Mouse (Mus musculus): ENCODE measurements around the gene Anp32e. TPM values are rescaled to one million over a fixed set of nuclear protein-coding genes. Genes with fewer than 3 reads are reported as not detected.
"Not testable (repeated sequence)": the region's sequence is repeated elsewhere in the genome, so short reads cannot be mapped to it uniquely, and the experiment has no call there.

Anp32e gene
- polyA plus RNA-seq, 1 experiment from 2014 or later: 405 TPM

GRCm38 (mm10) chr3:95905940-95906492 is 23.0 kb upstream of the Anp32e start:
- Histone ChIP-seq H3K36me3 (replicated peaks) (no peaks in the 10 kb centered on the region), H3K4me3 (replicated peaks) (peak overlapping the region; percentile 36), H3K9me3 (no peaks in the 10 kb centered on the region), H3K27ac (no peak overlapping the region), H3K9ac (peak overlapping the region; percentile 53; the same call in 1 of the 2 replicates), H3K27me3 (peaks cover 10% of the 10 kb centered on the region; the same call in 1 of the 2 replicates), H3K4me1 (peaks cover 43% of the 10 kb centered on the region), H3K4me2 (peak overlapping the region; percentile 77)
- ATAC-seq (ENCODE audit: low FRiP score): peak; percentile 32; the same call in 1 of the 2 replicates
- WGBS: under 1% methylated on average over 12 of the region's 12 CpGs

GRCm38 (mm10) chr3:95906860-95907259 is 22.2 kb upstream of the Anp32e start:
- ATAC-seq (ENCODE audit: low FRiP score): no peak
- Histone ChIP-seq H3K27me3 (peaks cover 10% of the 10 kb centered on the region; the same call in 1 of the 2 replicates), H3K9ac (peak overlapping the region; percentile 38; the same call in 1 of the 2 replicates), H3K4me2 (peak overlapping the region; percentile 77), H3K4me1 (peaks cover 43% of the 10 kb centered on the region), H3K9me3 (no peaks in the 10 kb centered on the region), H3K4me3 (replicated peaks) (peak overlapping the region; percentile 23; the same call in 1 of the 2 replicates), H3K36me3 (replicated peaks) (no peaks in the 10 kb centered on the region), H3K27ac (no peak overlapping the region)
- WGBS: 1% methylated on average over 12 of the region's 12 CpGs

- Histone ChIP-seq H3K36me3 (replicated peaks) (no peaks in the 10 kb centered on the region), H3K9ac (no peak overlapping the region), H3K4me1 (peaks cover 39% of the 10 kb centered on the region), H3K9me3 (no peaks in the 10 kb centered on the region), H3K4me3 (replicated peaks) (no peak overlapping the region), H3K27me3 (peaks cover 10% of the 10 kb centered on the region; the same call in 1 of the 2 replicates), H3K27ac (no peak overlapping the region), H3K4me2 (no peak overlapping the region)
- no peak for ATAC-seq (ENCODE audit: low FRiP score)
- WGBS: 46% methylated on average over 4 of the region's 4 CpGs
Observed at GRCm38 (mm10) chr3:95907613-95908012, 21.4 kb upstream of the Anp32e start.

GRCm38 (mm10) chr3:95914706-95915105 is 14.3 kb upstream of the Anp32e start:
- WGBS: 95% methylated on average over 4 of the region's 4 CpGs
- Histone ChIP-seq H3K9ac (no peak overlapping the region), H3K4me2 (no peak overlapping the region), H3K36me3 (replicated peaks) (no peaks in the 10 kb centered on the region), H3K4me1 (no peaks in the 10 kb centered on the region), H3K27me3 (no peaks in the 10 kb centered on the region), H3K27ac (no peak overlapping the region), H3K9me3 (no peaks in the 10 kb centered on the region), H3K4me3 (replicated peaks) (no peak overlapping the region)
- no peak for ATAC-seq (ENCODE audit: low FRiP score)

- no peak overlapping the region for H3K27ac ChIP-seq
- H3K9ac ChIP-seq: no peak overlapping the region
- 78% methylated on average over 7 of the region's 7 CpGs for WGBS
- H3K4me3 ChIP-seq (replicated peaks): no peak overlapping the region
- H3K36me3 ChIP-seq (replicated peaks): no peaks in the 10 kb centered on the region
- H3K9me3 ChIP-seq: no peaks in the 10 kb centered on the region
- no peaks in the 10 kb centered on the region for H3K27me3 ChIP-seq
- no peaks in the 10 kb centered on the region for H3K4me1 ChIP-seq
- H3K4me2 ChIP-seq: no peak overlapping the region
- ATAC-seq (ENCODE audit: low FRiP score): no peak
Observed at GRCm38 (mm10) chr3:95916760-95917159, 12.3 kb upstream of the Anp32e start.

- H3K9me3 ChIP-seq; H3K4me3 ChIP-seq (replicated peaks); H3K27me3 ChIP-seq; H3K4me2 ChIP-seq; H3K9ac ChIP-seq; H3K27ac ChIP-seq; H3K4me1 ChIP-seq; ATAC-seq (ENCODE audit: low FRiP score); H3K36me3 ChIP-seq (replicated peaks): not testable (repeated sequence)
- 56% methylated on average over 2 of the region's 2 CpGs for WGBS
Observed at GRCm38 (mm10) chr3:95920532-95920931, 8.5 kb upstream of the Anp32e start.

- not testable (repeated sequence) for H3K4me1 ChIP-seq; H3K9ac ChIP-seq; H3K4me2 ChIP-seq; H3K27me3 ChIP-seq; H3K4me3 ChIP-seq (replicated peaks); H3K27ac ChIP-seq; ATAC-seq (ENCODE audit: low FRiP score); H3K36me3 ChIP-seq (replicated peaks); H3K9me3 ChIP-seq
- WGBS: 94% methylated on average over 7 of the region's 7 CpGs
Observed at GRCm38 (mm10) chr3:95923429-95923828, 5.6 kb upstream of the Anp32e start.

- Histone ChIP-seq H3K9ac (no peak overlapping the region), H3K27ac (no peak overlapping the region), H3K36me3 (replicated peaks) (no peaks in the 10 kb centered on the region), H3K27me3 (no peaks in the 10 kb centered on the region), H3K4me3 (replicated peaks) (no peak overlapping the region), H3K9me3 (no peaks in the 10 kb centered on the region), H3K4me2 (no peak overlapping the region), H3K4me1 (no peaks in the 10 kb centered on the region)
- WGBS: 88% methylated on average over 4 of the region's 4 CpGs
- no peak for ATAC-seq (ENCODE audit: low FRiP score)
Observed at GRCm38 (mm10) chr3:95924185-95924584, 4.9 kb upstream of the Anp32e start.

GRCm38 (mm10) chr3:95925087-95925486 is 4.0 kb upstream of the Anp32e start:
- WGBS: 83% methylated on average over 5 of the region's 5 CpGs
- H3K4me1 ChIP-seq: no peaks in the 10 kb centered on the region

GRCm38 (mm10) chr3:95928261-95928657 is 787 bp upstream of the Anp32e start:
- H3K4me1 ChIP-seq: peaks cover 24% of the 10 kb centered on the region
- peak overlapping the region; percentile 85 for H3K4me3 ChIP-seq (replicated peaks)
- no peak for ATAC-seq (ENCODE audit: low FRiP score)
- H3K9ac ChIP-seq: peak overlapping the region; percentile 58
- WGBS: 79% methylated on average over 6 of the region's 6 CpGs
- no peaks in the 10 kb centered on the region for H3K9me3 ChIP-seq
- H3K36me3 ChIP-seq (replicated peaks): peaks cover 2% of the 10 kb centered on the region; the same call in 1 of the 2 replicates
- H3K4me2 ChIP-seq: peak overlapping the region; percentile 59
- no peaks in the 10 kb centered on the region for H3K27me3 ChIP-seq
- H3K27ac ChIP-seq: peak overlapping the region; percentile 91

More at GRCm38 (mm10) chr3:95925087-95925486, 4.0 kb upstream of the Anp32e start:
- Histone ChIP-seq H3K9ac (no peak overlapping the region), H3K27ac (no peak overlapping the region), H3K4me2 (no peak overlapping the region), H3K4me3 (replicated peaks) (no peak overlapping the region), H3K9me3 (no peaks in the 10 kb centered on the region), H3K36me3 (replicated peaks) (no peaks in the 10 kb centered on the region), H3K27me3 (no peaks in the 10 kb centered on the region)
- no peak for ATAC-seq (ENCODE audit: low FRiP score)

GRCm38 (mm10) chr3:95929581-95930470 is 780 bp downstream of the Anp32e start:
- Histone ChIP-seq H3K36me3 (replicated peaks) (peaks cover 17% of the 10 kb centered on the region), H3K4me3 (replicated peaks) (peak overlapping the region; percentile 85), H3K9me3 (no peaks in the 10 kb centered on the region), H3K9ac (peak overlapping the region; percentile 98), H3K27me3 (no peaks in the 10 kb centered on the region), H3K4me1 (peaks cover 24% of the 10 kb centered on the region), H3K27ac (peak overlapping the region; percentile 89), H3K4me2 (peak overlapping the region; percentile 69)
- WGBS: under 1% methylated on average over 98 of the region's 105 CpGs
- ATAC-seq (ENCODE audit: low FRiP score): peak; percentile 41

- Histone ChIP-seq H3K36me3 (replicated peaks) (peaks cover 22% of the 10 kb centered on the region), H3K4me2 (peak overlapping the region; percentile 69), H3K4me3 (replicated peaks) (peak overlapping the region; percentile 85), H3K27me3 (no peaks in the 10 kb centered on the region), H3K9me3 (no peaks in the 10 kb centered on the region), H3K9ac (peak overlapping the region; percentile 98), H3K27ac (peak overlapping the region; percentile 89), H3K4me1 (peaks cover 24% of the 10 kb centered on the region)
- WGBS: 4% methylated on average over 5 of the region's 5 CpGs
- ATAC-seq (ENCODE audit: low FRiP score): no peak
Observed at GRCm38 (mm10) chr3:95930471-95930789, 1.4 kb downstream of the Anp32e start.
